Mouse (Mus musculus): ENCODE measurements around the gene Epha7. TPM values are rescaled to one million over a fixed set of nuclear protein-coding genes. Genes with fewer than 3 reads are reported as not detected.

Gene Epha7
- 0.73 and 0.77 TPM in 2 replicates for polyA plus RNA-seq (2012)

GRCm38 (mm10) chr4:28812691-28813289, at the start of gene Epha7:
Gene Epha7, plus strand, starts transcription at chr4:28813131.

